Mouse (Mus musculus) layer of hippocampus, postnatal 36 days (tissue): ENCODE measurements around the gene Mettl7a2. TPM values are rescaled to one million over a fixed set of nuclear protein-coding genes. Genes with fewer than 3 reads are reported as not detected.
"Not testable (repeated sequence)": the region's sequence is repeated elsewhere in the genome, so short reads cannot be mapped to it uniquely, and the experiment has no call there.

Experiments used
- DNase-seq, 2 experiments: peaks; one replicate each; pipeline ENCODE4 v3.0.0; 2022
- total RNA-seq, 2 experiments: library from RNA; stranded (reverse); gene quantifications; 2 replicates each; pipeline ENCODE4 v1.2.3; 2021

The Mettl7a2 gene
- total RNA-seq, 2 experiments from 2014 or later, result 0.76 to 1.0 TPM

DNA sequence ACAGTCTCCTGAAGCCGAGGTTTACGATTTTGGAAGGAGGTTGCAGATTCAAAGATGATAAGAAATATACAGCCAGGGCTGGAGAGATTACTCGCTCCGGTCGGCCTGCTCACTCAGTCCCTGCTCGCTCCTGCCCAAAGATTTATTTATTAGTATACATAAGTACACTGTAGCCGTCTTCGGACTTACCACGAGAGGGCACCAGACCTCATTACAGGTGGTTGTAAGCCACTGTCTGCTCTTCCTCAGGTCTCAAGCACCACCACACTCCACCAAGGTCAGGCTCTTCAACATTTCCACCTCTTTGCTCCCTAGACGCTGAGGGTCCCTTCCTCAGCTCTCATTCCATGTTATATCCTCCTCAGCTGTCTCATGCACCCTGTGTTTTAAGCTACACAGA, 15.2 kb upstream of the Mettl7a2 start:
- DNase-seq, result not testable (repeated sequence)

DNA sequence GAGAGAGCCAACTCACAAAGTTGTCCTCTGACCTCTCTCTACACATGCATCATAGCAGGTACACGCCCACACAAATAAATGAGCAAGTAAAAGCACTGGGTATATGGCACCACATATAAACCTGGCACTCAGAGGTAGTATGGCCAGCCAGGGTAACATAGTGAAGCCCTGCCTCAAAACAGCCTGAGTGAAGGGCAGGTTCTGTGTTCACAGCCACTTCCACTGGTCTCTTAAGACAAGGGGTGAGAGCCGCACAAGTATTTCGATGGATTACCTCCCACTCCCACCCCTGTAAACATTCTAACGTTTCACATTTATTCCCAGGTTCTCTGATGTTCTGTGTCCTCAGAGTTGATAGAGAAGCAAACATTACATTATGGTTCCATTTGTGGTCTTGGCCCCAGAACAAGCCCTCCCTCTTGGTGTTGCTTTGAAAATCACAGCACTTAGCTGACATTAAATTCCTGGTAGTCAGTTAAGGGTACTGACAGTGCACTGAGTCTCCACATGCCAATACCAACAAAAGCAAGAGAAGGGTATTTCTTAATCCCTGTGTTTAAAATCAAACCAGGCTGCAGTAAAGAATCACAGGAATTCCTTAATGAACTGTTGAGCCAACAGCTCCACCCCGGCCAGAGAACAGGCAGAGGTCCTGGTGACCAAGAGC, 11.6 kb upstream of the Mettl7a2 start:
- DNase-seq, result not testable (repeated sequence)

DNA sequence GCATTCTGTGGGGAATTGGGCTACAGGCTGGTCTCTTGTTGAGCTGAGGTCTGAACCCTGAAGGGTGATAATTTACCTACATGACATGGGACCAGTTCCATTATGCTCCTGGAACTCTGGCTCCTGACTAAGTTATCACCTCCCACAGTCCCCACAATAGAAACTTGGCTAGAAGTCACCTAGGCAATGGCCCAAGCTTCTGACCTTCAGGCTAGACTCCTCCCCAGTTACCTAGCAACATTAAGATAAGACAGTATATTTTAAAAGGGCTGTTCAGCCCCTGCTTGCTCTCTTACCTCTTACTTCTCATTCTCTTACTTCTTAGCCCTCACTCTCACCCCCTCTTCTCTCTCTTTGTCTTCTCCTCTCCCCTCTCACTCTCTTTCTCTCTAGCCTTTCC, 7.5 kb upstream of the Mettl7a2 start:
- DNase-seq, result no peak

DNA sequence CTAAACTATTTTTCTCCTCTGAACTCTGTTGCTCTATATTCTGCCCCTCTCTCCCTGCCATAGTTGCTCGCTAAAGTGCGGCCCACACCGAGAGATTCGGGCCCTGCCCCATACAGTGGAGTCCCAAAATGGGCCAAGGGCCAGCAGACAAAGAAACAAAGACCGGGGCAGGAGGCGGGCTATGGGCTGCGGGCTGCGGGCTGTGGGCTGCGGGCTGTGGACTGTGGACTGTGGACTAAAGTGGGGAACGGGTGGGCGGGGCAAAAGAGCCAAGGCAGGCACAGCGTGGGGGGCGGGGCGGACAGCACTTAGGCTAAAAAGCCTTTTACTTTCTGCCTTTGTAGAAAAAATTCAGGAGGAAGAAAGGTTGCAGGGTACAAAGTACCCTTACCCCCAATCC, 6.2 kb upstream of the Mettl7a2 start:
- DNase-seq, result no peak

DNA sequence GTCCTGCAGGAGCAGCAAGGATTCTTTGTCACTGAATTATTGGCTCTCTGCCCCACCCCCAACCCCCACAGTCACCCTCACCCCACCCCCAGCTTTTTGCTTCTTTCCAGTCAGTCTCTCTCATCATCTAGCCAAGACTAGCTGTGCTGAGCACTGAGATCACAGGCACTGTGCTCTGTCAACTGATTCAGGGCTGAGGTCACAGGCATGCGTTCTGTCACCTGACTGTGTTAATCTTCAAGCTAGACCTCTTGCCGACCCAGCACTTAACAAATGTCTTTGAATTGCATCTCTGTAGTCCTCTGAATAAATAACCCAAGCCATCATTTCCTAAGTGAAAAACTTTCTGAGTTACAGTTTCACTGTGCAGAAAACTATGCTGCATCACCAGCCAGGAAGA, 3.5 kb upstream of the Mettl7a2 start:
- DNase-seq, result no peak

DNA sequence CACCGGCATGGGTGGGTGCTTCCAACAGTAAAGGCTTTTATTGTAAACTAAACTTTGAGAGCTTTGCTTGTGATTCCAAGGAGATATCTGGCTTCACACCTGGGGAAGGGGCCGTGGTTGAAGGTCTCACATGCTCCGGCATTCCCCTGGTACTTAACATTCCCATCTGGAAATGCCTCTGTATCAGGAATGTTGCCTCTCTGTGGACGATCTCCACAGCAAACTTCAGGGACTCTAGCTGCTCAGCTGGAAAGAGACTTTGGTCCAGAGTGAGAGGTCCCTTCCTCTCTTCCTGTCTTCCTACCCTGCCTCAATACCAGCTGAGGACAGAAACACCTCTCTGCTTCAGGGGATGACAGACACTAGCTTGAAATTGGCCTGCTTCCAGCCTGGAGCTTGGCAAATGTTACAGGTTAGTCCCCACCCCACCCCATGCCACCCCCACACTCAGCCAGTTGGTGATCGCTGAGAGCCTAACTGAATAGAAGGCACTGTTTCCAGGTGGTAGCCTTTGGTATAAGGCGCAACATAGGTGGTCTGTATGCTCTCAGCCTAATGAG, 1.4 kb upstream of the Mettl7a2 start:
- no peak for DNase-seq

DNA sequence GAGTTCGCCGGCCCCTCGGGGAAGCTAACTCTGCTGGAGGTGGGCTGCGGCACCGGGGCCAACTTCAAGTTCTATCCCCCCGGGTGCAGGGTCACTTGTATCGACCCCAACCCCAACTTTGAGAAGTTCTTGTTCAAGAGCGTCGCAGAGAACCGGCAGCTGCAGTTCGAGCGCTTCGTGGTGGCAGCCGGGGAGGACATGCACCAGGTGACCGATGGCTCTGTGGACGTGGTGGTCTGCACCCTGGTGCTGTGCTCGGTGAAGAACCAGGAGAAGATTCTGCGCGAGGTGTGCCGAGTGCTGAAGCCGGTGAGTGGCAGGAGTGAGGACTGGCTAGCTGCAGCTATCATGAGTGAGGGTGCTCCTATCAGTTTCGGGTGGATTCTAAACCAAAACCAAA, 399 bp downstream of the Mettl7a2 start:
- not testable (repeated sequence) for DNase-seq

DNA sequence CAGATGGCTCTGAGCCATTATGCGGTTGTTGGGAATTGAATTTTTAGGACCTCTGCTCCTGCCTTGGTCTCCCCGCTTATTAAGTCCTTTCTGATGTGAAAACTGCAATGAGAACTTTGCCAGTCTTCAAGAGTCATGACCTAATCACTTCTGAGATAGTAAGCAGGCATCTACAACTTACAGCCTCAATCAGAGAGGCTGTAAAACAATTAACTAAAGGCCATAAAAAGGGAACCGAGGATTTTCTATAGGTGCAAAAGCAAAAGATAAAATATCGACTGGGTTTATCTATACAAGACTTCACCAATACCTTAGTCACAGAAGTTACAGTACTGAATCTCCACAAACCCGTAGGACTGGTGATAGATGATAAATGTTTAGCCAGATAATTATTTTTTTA, 2.9 kb downstream of the Mettl7a2 start:
- no peak for DNase-seq

DNA sequence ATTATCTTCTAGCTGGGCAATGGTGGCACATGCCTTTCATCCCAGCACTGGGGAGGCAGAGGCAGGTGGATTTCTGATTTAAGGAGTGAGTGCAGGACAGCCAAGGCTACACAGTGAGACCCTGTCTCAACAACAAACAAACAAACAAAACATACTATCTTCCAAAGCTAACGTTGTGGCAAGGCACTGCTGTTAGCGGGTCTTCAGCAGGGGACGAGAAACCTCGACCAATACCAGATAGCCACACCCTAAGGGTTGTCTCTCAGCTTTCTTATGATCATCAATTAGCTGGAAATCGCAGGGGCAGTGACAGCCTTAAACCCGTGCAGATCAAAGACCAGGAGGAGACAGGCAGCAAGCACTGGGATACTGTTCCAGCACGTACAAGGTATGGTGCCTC, 11.2 kb downstream of the Mettl7a2 start, which contains the start of gene Higd1c:
Gene Higd1c, plus strand, starts transcription at position 301 of the 400 bp plus-strand sequence.
- DNase-seq, result no peak

DNA sequence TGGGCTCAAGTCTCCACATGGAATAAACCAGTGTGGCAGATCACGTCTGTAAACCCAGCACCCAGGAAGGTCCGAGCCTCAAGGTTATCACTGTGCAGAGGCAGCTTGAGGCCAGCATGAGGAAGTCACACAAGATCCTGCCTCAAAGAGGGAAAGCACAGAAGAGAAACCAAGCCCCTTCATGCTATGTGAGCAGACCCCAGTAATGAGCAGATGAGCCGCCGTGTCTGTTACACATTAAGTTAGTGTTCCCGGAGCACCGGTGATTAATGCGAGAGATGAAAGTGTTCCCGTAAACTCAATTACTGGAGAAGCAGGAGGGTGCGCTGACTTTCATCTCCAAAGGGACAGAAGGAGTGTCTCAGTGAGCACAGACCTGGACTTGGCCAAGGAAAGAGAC, 13.0 kb downstream of the Mettl7a2 start:
- not testable (repeated sequence) for DNase-seq

DNA sequence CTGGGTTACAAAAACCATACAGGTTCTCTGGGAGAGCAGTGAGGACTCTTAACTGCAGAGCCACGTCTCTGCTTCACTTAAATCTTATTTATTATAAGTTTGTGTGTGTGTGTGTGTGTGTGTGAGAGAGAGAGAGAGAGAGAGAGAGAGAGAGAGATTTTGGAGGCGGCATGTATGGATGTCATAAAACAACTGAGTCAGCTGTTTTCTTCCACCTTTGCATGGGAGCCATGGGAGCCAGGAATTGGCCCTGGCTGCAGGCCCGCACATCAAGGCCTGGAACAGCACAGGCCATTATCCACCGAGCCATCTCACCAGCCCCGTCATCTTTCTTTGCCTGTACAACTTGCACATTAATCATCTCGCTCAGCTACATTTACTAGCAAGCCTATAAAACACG, 14.1 kb downstream of the Mettl7a2 start:
- DNase-seq, result no peak

DNA sequence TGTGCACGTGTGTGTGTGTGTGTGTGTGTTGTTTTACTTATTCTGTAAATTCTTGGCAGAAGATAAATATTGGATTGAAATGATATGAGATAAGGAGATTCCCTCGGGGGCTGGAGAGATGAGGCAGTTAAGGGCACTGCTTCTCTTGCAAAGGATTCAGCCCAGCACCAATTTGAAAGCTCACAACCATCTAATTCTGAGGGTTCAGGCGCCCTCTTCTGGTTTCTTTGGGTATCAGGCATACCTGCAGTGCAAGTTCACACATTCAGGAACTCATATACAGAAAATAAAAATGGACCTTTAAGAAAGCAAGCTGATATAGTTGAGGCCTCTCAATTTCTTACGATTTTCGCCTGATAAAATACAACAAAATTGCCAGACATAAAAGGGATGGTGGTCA, 22.1 kb downstream of the Mettl7a2 start:
- DNase-seq, result peak; percentile 42 to 56

DNA sequence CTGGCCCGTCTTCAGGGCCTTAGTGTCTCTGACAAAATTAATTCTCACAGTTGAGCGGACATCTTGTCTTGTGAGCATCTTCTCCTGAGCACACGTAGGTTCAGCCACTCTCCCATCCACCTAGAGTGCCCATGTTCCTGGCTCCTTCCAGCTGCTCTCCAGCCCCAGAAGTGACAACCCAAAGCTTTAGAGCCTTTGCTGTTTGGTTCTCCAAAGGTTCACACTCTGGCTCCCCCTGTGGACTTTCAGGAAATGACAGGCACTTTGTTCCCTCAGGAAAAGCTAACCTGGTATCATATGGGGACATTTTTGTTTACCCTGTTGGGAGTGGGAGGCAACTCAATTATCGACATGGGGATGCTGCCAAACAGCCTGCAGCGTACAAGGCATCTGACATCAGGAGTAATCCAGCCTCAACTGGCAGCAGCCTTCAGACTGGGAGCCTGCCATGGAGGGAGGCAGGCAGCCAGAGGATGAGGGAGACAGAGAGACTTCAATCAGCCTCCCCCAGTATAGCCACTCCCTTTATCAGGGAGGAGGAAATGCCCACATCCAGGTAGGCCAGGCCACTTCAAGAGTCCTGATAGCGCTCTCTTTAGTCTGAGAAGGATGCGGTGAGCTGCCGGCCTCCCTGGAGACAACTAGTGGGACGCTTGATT, 25.0 kb downstream of the Mettl7a2 start:
- DNase-seq, result peak; percentile 12 to 38

DNA sequence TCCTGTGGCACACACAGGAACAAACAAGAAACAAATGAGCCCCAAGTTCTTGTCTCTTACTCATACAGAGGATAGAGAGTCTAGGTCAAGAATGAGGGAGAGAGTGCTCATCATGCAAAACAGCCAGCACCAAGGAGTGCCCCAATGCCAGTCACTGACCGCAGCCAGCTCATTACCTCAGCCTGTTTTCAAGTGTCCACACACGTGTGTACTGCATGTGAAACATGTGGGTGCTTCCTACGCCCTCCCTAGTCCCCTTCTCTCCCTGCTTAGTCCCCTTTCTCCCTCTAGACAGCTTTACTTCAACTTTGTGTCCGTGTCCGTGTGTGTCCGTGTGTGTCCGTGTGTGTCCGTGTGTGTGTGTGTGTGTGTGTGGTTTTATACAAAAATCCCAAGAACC, 26.7 kb downstream of the Mettl7a2 start:
- DNase-seq, result no peak

DNA sequence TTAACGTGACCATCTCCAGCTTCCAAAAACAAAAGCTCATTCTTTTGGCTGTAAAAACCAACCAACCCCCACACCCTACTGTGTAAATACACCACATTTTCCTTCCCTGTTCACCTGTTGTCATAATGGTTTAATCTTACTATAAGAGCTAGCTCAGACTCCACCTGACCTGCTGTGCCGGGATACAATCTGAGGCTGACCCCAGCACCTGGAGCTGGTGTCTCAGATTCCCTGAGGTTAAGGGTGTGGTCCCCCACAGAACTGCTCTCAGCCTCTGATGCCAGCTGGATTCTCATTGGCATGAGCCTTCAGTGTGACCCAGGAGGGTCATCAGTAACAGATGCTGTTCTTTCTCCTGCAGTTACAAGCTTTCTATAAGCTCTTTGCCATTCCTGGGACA, 27.1 kb downstream of the Mettl7a2 start:
- no peak for DNase-seq

DNA sequence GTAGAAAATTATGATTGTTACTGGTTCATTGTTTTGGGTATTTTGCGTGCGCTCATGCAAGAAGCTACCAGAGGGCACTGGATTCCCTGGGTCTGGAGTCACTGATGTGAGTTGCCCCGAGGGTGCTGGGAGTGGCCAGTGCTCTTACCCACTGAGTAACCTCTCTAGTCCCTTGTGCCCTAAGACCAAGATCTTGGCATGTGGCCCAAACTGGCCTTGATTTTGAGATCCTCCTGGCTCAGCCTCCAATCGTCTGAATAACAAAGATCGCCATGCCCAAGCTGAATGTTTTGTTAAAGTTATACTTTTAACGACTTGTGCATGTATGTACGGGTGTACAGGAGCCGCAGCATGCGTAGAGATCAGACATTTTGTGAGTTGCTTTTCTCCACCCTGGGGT, 32.7 kb downstream of the Mettl7a2 start:
- DNase-seq, result no peak

DNA sequence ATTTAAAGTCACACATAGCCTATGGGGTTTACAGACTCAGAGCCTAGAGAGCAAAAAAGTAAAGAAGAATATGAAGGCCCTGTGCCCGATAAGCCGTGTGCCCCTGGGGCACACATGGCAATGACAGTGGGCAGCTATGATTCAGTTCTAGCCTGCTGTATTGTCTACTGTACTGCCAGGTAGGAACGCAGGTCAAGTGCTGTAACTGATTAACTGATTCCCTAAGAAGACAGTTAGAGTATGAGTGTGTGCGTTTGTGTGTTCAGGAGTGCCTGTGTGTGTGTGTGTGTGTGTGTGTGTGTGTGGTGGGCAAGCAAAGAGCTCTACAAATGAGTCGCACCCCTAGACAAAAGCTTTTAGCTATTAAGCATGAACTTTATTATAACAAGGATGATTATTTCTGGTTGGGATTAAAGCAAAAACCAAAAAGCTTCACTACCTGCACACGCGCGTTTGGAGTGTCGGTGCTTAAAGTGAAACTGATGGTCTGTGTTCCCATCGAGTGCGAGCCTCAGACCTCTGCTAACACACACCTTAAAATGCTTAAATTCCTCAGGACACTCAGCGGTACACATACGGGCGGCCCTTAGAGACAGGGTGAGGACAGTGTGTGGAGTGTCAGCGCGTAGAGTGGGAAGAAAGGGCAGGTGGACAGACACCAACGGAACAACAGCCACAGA, 34.7 kb downstream of the Mettl7a2 start:
- no peak for DNase-seq

DNA sequence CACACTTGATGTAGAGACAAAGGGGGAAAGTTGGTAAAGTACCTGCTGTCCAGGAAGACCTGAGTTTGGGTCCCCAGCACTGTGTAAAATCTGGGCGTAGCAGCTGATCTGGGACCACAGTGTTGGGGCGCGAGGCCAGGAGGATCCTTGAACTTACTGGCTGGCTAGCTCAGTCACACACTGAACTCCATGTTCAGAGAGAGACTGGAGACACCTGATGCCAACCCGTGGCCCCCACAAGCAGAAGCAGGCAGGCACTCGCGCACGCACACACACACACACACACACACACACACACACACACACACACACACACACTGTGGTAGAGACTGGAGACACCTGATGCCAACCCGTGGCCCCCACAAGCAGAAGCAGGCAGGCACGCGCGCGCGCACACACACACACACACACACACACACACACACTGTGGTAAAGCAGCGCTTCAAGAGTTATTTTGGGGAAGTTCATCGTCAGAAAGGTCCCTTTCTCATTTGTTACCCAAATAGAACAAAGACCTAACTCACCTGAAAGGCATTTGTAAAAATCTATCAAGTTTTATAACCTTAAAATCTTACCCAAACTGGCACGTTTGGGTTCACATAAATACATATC, 35.3 kb downstream of the Mettl7a2 start:
- DNase-seq, result no peak

DNA sequence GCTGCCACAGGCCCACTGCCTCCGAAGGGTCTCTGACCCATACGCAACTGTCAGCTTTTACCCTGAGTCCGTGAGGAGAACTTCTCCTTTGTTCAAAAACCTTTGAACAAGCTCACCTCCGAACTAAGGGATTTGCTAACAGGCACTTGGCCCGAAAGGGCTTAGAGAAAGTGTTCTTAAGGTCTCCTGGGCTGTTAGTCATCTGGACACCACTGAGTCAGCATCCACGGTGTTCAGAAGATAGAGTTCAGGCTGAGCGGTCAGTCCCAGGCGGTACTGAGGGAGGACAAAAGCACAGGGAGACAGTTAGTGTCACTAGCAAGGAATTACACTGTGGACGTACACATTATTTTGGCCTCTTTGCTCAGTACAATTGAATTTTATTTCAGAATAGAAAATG, 35.9 kb downstream of the Mettl7a2 start:
- no peak for DNase-seq

DNA sequence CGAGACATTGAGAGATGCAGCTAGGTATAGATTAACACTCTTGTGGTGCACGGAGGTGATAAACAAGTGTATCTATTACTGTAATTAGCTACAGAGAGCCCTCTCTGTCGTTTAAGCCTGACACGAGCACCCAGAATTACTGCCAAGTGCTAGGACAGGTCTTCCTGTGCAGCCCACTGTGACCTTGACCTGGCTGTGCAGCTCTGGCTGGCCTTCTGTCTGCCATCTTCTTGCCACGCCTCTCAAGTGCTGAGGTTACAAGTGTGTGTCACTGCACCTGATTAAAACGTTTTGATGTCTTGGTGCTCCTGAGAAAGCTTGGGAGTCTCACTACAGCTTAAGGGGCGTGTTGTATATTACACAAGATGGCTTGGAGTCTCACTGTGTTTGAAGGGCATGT, 38.1 kb downstream of the Mettl7a2 start:
- no peak for DNase-seq

DNA sequence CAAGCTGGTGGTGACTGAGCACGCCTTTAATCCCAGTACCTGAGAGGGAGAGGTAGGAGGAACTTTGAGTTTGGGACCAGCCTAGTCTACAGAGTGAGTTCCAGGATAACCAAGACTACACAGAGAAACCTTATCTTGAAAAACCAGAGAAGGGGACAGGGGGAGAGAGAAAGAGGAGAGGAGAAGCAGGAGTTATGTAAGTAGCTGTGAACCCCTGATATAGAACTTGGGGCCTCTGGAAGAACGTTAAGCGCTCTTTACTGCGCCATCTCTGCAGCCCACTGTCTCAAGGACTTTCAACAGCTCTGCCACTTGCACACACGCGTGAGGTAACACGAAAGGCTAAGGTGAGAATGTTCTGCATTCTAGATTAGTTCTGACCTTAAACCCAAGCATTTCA, 38.6 kb downstream of the Mettl7a2 start:
- DNase-seq, result no peak

DNA sequence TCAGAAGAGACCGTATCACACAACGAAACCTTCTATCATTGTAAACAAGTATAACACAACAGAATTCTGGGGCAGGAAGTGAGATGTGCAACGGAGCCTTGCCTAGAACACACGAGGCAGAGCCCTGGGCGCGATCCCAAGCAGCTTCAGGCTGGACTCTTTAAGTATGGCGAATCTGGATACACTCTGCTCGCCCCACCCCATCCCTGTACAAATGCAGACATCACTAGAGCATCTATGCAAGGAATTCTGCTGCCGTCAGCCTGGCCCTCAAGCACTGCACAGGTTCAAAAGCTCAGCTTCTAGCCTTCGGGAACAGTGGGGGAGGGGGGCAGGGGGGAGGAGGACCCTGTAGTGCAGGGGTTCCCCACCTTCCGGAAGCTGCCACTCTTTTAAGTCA, 40.0 kb downstream of the Mettl7a2 start:
- no peak for DNase-seq

DNA sequence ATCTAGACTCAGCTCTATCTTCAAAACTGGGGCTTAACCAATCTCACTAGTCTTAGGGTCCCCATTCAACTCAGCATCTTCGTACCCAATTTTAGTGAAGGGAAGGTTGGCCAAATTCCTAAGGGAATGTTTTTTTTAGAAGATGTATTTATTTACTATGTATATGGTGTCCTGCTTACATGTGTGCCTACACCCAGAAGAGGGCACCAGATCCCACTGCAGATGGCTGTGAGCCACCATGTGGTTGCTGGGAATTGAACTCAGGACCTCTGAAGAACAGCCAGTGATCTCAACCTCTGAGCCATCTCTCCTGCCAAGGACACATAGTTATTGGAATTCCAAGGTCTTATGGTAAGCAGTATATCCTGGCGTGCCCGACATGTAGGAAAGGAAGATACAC, 42.6 kb downstream of the Mettl7a2 start:
- DNase-seq, result no peak
